Mouse (Mus musculus) forelimb bud, embryonic 11.5 days (tissue): Measurements from ENCODE around the gene Tnrc6a.

Experiments
- DNase-seq: peaks from one replicate; pipeline ENCODE4 v3.0.0-alpha.2; 2012; ENCODE audit warnings: low read depth, low spot score

Gene Tnrc6a

DNA sequence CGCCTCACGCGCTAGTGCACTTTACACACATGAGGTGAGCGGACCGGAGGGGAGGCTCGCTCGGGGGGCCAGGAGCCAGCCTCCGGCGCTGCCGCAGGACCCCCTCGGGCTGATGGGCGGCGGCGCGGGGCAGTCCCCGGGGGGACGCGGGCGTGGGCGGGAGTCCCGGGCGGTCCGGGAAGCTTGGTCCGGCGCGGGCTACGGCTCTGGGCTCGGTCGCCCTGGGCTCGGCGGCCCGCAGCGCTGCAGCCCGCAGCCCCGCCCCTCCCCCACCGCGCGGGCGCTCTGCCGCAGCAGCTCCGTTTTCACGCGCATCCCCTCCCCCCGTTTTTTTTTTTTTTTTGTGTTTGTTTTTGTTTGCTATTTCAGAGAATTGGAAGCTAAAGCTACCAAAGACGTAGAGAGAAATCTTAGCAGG, 623 bp downstream of the Tnrc6a start:
- no peak for DNase-seq

DNA sequence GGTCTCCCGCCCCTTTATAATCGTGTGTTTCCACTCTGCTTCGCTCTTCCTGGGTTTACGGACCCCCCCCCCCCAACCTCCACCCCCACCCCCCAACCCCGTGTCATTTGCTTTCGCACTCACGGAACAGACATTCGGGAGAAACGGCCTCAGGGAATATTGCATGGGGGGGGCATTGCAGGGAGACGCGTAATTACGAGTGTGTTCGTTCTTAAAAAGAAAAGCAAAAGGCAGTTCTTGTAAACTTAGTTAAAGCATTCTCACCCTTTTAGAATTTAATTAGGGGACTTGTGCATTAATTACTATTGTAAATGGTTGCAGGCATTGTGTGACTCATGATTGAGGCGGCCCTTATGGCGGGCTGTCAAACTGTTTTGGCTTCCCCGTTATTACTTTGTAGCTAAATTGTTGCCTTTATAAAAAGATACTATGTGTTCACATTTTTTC, 1.1 kb downstream of the Tnrc6a start:
- DNase-seq: peak; percentile 9

DNA sequence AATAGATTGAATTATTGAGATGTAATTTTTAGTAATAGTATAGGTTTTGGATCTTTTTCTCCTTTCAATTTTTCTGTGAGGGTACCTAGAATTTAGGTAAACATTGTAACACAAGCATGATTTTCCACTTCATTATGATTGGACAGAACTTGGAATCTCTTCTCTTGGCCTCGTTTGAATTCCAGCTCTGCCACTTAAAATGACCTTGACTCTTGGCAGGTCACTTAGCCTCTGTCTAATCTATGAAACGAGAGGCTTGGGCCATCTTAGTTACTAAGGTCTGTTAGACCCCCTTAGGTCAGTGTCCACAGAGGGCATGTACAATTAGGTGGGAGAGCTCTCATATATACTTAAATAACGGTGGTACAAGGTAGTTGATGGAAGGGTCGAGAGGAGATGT, 2.4 kb downstream of the Tnrc6a start:
- DNase-seq: no peak

DNA sequence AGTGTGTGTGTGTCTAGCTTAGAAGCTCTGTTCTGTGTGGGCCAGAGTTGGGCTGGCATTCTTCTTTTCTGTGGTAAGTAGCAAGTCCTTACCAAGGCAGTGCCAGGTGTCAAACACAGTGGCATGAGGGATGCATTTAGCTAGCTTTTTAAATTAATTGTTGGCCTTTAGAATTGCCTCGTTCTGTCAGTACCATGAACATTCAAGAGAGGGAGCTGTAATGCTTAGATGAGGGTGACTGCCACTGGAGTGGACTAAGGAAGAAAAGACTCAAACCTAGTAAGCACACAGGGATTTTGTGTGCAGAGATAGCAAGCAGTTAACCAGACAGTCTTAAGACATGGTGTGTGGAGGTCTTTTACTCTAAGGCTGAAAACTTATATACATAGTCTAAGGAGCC, 3.6 kb downstream of the Tnrc6a start:
- DNase-seq: no peak

DNA sequence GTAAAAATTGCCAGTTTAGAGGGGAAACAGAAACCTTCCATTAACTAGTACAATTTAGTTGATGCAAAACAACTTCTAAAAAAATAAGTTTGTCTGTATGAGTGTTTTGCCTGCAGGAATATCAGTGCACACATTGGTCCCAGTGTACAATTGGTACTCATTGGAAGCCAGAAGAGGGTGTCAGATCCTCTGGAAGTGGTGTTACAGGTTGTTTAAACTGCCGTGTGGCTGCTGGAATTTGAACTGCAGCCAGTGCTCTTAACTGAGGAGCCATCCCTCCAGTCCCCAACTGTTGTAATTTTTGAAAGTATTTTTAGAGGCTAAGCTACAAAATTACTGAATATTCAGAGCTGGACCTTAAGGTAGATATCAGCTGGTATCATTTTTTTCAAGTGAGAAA, 4.3 kb downstream of the Tnrc6a start:
- no peak for DNase-seq

DNA sequence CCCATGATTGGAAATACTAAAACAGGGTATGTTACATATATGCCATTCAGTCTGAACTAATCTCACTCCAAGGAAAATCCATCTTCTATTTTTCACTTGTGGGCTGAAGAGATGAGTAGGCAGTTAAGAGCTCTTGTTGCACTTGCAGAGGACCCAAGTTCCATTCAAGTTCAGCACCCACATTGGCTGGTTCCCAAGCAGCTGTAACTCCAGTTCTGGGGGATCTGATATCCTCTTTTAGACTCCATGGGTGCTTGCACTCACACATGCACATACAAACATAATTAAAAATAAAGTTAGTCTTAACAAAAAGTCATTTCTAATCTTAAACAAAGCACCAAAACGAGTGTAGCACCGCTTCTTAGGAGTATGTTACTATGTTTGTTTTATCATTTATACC, 5.4 kb downstream of the Tnrc6a start:
- DNase-seq: no peak

DNA sequence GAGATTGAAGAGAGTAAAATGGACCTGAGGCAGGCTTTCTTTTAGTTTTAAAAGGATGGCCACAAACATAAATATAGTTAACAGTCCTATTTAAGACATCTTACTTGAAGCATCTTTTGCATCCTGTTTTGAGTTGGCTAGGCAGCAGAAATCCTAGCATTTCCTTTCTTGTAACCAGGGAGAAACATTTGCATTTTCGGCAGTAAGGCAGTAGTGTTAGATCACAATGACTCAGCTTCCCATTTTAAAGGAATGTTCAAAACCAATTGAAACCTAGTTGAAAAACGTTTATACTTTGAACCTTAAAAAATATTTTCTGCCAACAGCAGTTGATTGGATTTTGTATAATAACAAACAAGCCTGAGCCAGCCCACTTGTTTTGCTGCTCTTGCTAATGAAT, 6.5 kb downstream of the Tnrc6a start:
- DNase-seq: no peak

DNA sequence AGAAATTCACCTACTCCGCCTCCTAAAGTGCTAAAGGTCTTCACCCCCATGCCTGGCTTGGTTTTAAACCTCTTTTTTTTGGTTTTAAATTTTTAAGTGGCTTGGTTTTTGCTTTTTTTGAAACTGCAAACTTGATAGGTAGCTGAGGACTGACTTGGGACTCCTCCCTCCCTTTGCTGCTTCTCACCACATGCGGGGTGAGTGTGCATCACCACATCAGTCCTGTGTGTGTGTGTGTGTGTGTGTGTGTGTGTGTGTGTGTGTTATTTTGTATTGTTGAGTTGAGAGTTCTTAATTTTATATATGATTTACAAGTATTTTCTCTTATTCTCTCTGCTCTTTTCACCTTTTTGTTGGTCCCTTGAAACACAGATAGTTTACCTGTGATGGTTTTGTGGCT, 8.7 kb downstream of the Tnrc6a start:
- no peak for DNase-seq

DNA sequence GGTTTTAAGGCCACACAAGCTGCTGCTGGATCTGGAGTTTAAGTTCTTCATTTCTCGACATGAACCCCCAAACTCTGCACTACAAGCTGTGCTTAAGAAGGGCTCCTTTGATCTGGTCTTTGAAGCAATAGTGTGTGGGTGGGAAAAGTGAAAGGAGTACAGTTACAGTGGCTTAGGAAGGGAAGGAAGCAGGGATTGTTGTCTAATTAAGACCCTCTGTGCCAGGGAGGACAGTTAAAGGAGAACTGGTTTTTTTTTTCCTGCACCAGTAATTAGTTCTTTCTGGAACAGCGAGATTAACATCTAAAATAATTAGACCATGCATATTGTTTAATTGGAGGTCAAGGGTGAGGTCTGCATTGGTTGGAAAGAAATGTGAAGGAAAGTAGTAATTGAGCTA, 11.2 kb downstream of the Tnrc6a start:
- peak; percentile 11 for DNase-seq

DNA sequence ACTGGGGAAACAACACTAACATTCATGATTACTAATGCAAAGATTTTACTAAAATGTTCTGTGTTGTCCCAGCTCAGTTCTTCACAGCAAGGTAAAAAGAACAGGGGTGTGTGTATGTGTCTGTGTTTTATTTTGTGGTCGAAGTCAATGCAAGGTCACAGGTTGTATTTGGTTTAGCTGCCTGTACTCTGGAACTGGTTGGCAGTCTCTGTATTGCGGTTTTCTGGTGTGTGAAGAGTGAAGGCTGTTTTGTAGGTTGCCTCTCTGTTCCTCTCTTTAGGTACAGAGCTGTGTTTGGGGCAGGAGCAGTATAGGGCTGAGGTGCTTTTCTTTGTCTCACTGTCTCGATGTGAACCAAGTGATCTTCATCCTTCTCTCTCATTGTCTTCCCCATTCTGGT, 12.0 kb downstream of the Tnrc6a start:
- DNase-seq: no peak

DNA sequence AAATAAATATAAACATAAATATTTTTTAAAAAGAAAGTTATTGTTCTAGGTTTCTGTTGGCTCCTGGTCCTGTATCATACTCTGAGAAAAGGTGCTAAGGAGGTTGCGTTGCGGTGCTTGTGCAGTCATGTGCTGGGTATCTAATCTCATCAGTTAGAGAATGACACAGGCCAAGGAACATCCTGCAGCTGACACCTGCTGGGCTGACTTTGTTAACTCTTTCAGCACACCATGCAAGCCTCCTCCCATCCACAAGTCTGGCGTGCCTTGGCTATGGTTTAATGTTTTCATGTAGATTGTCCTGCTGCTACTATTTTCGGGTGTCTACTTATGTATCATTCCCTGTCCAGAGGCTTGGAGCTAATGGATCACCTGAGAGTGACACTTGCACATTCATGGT, 14.3 kb downstream of the Tnrc6a start:
- DNase-seq: no peak

DNA sequence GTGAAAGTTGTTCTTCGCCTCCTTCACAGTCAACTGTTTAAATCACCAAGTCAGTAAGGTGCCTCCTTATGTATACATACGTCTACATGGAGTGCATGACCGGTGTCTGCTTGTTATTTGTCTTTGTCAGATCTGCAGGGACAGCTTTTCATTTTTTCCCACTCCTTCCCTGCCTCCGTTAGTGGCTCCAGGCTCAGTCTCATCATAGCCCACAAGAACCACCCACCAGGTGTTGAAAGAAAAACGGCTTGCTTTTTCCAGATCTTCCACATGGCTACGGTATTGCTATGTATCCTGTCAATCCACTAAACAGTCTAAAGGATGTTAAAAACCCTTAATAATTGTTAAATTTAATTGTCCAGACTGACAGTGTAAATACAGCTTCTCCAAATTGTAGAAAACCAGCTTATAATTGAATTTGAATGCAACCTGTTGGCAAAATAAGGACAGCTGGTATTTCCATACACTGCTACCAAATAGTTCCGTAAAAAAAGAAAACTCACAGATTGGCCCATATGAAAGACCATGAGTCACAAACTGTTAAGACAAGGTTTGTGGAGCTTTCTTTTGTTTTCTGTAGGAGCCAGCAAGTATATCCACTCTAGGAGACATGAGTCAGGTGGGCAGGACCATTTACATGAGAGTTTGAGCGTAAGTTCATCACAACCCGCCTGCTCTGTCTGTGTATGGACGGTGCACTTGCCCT, 22.6 kb downstream of the Tnrc6a start:
- DNase-seq: no peak

DNA sequence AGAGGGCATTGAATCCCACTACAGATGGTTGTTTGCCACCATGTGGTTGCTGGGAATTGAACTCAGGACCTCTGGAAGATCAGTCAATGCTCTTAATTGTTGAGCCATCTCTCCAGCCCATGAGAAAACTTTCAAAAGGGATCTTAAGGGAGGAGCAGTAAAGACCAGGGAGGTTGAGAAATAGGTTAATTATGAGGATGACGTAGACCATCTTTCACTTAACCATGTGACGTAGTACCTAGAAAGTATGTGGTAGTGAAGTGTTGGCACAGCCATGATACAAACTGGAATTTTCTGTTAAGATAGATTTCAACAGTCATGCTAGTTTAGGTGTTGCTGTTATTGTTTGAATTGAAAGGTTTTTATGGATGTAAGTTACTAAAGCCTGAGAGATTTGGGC, 24.1 kb downstream of the Tnrc6a start:
- DNase-seq: no peak

DNA sequence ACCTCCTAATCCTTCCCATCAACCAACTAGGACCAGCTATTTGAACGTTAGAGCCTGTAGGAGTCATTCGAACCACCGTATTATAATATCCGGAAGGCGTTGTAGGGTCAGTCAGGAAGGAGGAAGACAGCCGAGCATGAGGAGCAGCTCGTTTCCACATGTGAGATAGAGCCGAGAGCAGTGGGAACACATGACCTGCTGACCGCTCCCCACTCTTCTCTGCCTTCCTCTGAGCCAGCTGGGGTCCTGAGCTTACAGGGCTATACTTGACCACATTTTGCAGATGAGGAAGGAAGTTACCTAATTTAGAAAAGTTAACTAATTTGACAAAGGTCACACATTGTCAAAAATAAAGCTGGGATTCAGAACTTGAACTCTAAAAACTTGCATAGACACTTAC, 25.2 kb downstream of the Tnrc6a start:
- DNase-seq: no peak

DNA sequence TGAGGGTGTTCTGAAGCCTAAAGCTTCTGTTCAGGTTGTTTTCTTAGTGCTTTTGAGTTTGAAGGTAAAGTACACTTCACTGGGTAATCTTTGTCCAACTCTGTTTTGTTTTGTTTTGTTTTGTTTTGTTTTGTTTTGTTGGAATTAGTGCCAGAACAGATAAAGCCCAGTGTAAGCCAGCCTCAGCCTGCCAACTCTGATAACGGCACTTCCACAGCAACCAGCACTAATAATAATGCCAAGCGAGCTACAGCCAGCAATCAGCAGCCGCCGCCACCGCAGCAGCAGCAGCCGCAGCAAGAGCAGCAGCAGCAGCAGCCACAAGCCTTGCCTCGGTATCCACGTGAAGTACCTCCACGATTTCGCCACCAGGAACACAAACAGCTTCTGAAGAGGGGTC, 38.7 kb downstream of the Tnrc6a start:
- no peak for DNase-seq

DNA sequence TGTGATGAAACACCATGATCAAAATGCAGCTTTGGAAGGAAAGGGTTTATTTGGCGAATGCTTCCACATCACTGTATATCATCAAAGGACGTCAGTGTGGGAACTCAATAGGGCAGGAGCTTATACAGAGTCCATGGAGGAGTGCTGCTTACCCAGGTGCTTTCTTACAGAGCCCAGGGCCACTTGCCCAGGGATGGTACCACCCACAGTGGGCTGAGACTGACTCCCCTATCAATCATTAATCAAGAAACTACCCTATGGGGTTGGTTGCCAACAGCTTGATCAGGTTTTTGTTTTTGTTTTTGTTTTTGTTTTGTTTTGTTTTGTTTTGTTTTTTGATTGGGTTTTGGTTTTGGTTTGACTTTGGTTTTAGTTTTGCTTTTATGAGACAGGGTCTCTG, 43.8 kb downstream of the Tnrc6a start:
- DNase-seq: no peak

DNA sequence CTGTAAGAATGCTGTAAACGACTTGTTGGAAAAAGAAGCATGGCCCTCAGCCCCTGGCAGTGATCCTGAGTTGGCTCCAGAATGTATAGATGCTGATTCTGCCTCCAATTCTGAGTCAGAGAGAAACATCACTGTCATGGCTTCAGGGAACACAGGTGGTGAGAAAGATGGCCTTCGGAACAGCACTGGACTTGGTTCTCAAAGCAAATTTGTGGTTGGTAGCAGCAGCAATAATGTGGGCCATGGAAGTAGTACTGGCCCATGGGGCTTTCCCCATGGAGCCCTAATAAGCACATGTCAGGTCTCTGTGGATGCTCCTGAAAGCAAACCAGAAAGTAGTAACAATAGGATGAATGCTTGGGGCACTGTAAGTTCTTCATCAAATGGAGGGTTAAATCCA, 45.9 kb downstream of the Tnrc6a start:
- DNase-seq: no peak

DNA sequence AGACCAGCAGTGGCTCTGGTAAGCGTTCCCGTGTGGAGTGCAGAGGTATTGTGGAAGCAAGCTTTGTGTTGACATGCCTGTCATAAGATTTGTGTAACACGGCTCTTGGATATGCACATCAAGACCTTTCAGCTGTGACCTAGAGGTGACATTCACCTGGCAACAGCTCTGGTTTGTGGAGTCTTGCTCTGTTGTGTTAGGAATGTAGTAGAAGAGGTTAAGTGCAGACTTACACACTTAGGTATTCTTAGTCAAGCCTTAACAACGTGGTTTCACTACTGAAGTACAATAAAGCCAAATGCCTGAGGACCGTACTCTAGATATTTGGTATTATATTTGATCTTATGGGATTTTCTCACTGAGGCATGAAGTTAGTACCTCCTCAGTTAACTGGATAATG, 48.4 kb downstream of the Tnrc6a start:
- no peak for DNase-seq

DNA sequence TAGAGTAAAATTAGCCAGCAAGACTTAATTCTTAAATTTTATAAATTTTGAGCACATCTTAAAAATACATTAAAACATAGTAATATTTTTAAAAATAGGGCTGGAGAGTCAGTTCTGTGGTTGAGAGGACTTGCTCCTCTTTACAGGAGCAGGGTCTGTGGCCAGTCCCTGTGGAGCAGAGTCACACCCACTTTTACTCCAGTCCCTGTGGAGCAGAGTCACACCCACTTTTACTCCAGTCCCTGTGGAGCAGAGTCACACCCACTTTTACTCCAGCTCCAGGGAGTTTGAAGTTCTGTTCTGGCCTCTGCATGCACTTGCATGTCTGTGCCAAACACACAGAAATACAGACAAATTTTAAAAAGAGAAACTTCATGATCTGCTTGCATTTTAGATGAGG, 53.5 kb downstream of the Tnrc6a start:
- no peak for DNase-seq

DNA sequence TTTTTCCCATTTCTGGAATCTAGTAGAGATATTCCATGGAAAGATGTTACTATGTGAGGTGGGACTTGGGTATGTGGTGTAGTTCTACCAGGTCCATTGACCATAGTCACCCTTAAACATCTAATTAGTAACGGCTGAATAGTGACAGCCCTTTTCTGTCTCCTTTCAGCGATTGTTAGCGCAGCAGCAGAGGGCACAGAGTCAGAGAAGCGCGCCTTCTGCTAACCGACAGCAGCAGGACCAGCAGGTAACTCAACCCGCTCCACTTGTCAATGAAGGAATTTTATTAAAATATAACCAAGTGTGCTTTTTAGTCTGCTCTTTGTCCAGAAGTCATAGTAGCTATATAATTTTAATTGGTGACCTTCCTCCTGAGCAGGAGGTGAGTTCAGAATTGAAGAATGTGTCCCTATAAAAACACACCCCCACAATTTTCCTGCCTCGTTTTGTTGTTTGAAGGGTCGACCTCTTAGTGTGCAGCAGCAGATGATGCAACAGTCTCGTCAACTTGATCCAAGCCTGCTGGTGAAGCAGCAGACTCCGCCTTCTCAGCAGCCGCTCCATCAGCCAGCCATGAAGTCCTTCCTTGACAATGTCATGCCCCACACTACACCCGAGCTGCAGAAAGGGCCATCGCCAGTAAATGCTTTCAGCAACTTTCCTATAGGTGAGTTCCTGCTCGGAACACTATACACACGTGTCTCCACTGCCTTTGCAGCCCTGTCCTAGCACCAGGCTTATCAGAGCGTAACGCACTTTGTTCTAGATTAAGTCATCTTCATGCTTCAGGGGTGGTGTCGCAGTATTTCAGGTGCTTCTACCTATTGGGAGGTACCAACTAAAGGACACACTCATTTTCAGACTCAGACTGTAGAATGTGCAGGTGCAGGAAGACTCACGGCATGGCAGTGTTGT, 58.4 kb downstream of the Tnrc6a start:
- no peak for DNase-seq

DNA sequence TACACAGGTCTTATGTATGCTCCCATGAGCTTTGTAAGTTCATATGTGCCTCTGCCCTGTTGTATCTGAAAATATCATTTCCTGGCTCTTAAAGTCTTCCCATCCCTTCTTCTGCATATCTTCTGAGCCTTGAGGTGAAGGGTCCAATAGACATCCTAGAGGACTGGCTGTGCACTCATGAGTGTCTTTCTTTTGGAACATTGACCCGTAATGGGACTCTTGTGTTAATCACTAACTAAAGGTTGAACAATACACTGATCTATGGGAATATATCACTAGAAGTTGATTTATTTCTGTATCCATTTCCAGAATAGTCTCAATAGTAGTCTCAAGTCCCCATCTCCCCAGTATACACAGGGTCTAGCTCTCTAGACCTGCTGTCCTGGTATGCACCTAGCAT, 61.2 kb downstream of the Tnrc6a start:
- no peak for DNase-seq

DNA sequence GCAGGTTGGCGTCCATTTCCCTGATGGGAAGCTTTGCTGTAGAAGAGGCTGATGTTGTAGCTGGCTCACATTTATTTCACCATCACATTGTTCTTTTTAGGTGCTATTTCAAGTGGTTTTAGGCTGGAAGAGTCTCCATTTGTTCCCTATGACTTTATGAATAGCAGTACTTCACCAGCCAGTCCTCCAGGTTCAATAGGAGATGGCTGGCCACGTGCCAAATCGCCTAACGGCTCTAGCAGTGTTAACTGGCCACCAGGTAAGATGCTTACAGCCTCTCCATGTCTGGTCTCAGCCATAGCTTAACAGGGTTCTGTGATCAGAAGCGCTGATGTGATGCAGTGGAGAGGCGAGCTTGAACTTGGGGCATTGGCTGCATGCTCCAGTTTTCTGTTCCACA, 62.8 kb downstream of the Tnrc6a start:
- no peak for DNase-seq

DNA sequence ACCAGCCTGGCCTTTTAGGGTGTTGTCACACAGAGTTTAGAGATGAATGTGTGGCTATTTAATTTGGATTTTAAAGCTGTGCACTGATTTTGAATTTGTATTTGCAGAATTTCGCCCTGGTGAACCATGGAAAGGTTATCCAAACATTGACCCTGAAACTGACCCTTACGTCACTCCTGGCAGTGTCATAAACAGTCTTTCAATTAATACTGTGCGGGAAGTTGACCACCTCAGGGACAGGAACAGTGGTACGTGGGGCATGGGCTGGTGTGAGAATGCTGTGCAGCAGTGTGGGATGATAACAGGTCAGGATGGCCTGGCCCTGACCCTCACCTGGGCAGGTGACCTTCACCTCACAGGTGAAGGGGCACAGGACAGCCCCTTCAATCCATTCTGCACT, 63.6 kb downstream of the Tnrc6a start:
- no peak for DNase-seq
